Mouse (Mus musculus) brain, embryonic 14.5 days (tissue): ENCODE measurements around the gene Stub1.

ENCODE experiments used
- CTCF ChIP-seq: fragments of 200-500 bp; IDR thresholded peaks from 2 replicates; pipeline ENCODE4 v1.5.1; 2012; ENCODE audit warnings: inconsistent platforms, mild to moderate bottlenecking, moderate library complexity, borderline replicate concordance; ENCODE audit not compliant: insufficient read depth, insufficient read length; ENCODE audit errors: extremely low read depth
- POLR2A ChIP-seq: fragments of 200-500 bp; IDR thresholded peaks from 2 replicates; pipeline ENCODE4 v1.6.1; 2012; ENCODE audit warnings: mild to moderate bottlenecking, inconsistent platforms, borderline replicate concordance; ENCODE audit not compliant: poor library complexity, insufficient read depth, insufficient read length, severe bottlenecking; ENCODE audit errors: extremely low read depth

DNA sequence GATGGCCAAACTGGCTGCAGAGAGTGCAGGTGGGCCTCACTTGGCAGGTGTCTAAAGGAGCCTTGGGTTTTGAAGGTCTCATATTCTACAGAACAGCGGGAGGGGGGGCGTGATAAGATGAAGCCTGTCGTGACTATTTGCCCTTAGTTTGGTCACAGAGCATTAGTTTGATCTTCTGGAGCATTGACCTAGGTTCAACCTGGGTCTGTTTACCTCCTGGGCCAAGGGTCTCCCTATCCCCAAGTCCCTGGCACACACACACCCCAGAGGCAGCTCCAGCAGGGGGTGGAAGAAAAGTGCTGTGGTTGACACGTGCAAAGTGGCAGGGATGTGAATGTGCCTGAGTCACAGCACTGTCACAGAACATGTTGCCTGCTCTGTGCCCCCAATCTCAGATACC is 22.3 kb downstream of the Stub1 start:
- TF ChIP-seq CTCF (no peak), POLR2A (no peak)
